Mouse (Mus musculus): ENCODE results near the gene Olfr938. TPM values are rescaled to one million over a fixed set of nuclear protein-coding genes. Genes with fewer than 3 reads are reported as not detected.

The Olfr938 gene
- not detected in 2 replicates for polyA plus RNA-seq (2014; fragmentation: Nextera tagmentation; extraction: Ambion mirVana)

- Histone ChIP-seq H3K4me1 (replicated peaks; ENCODE audit: control insufficient read depth, insufficient read depth, low read length) (no peaks in the 10 kb centered on the region), H3K4me2 (ENCODE audit: low read length) (no peak within 1 kb of the TSS), H3K9ac (ENCODE audit: low read length) (no peak within 1 kb of the TSS), H3K27me3 (replicated peaks; ENCODE audit: control insufficient read depth, insufficient read depth, low read length) (no peaks in the 10 kb centered on the region), H3K27ac (ENCODE audit: low read depth) (no peak within 1 kb of the TSS), H3K9me3 (ENCODE audit: control insufficient read depth, low read length) (no peaks in the 10 kb centered on the region), H3K36me3 (ENCODE audit: control insufficient read depth, insufficient read depth, low read length) (no peaks in the 10 kb centered on the region), H3K4me3 (ENCODE audit: low read depth, low read length) (no peak within 1 kb of the TSS)
- DNase-seq (ENCODE audit: low spot score) (no peak), ATAC-seq (replicated peaks; ENCODE audit: low FRiP score, low TSS enrichment, low read depth) (no peak)
- whole genome bisulfite sequencing = 95% methylated on average over 2 of the region's 2 CpGs
Measured at GRCm38 (mm10) chr9:39078787-39079186, at the start of gene Olfr938. Olfr938 (minus strand) TSS chr9:39078887.

DNA sequence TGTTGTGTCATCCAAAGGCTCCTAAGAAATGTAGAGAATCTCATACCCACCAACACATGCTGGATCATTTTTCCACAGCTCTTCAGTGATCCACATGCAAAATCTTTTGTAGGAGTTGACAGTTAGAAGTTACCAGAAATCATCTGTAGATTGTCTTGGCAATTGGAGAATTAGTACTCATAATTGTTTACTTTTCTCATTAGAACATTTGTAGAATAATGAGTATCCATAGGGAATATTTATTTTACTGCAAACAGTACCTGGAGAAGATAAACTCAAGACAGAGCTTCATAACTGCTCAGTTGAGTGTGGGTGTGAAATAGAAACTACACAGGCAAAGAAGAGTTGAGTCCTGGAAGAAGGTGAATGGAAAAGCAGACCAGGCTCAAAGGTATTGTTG, 49.1 kb upstream of the Olfr938 start, which contains the start of gene Olfr27:
Gene Olfr27, plus strand, starts transcription at position 301 of the 400 bp plus-strand sequence.
- Histone ChIP-seq H3K4me1 (replicated peaks; ENCODE audit: control insufficient read depth, insufficient read depth, low read length) (no peaks in the 10 kb centered on the region), H3K4me2 (ENCODE audit: low read length) (no peak within 1 kb of the TSS), H3K27ac (ENCODE audit: low read depth) (no peak within 1 kb of the TSS), H3K27me3 (replicated peaks; ENCODE audit: control insufficient read depth, insufficient read depth, low read length) (no peaks in the 10 kb centered on the region), H3K4me3 (ENCODE audit: low read depth, low read length) (no peak within 1 kb of the TSS), H3K36me3 (ENCODE audit: control insufficient read depth, insufficient read depth, low read length) (no peaks in the 10 kb centered on the region), H3K9ac (ENCODE audit: low read length) (no peak within 1 kb of the TSS), H3K9me3 (ENCODE audit: control insufficient read depth, low read length) (no peaks in the 10 kb centered on the region)
- ATAC-seq (replicated peaks; ENCODE audit: low FRiP score, low TSS enrichment, low read depth) (no peak), DNase-seq (ENCODE audit: low spot score) (no peak)

GRCm38 (mm10) chr9:39127326-39127725, 48.6 kb upstream of the Olfr938 start:
- Histone ChIP-seq H3K4me2 (ENCODE audit: low read length) (no peak overlapping the region), H3K9me3 (ENCODE audit: control insufficient read depth, low read length) (no peaks in the 10 kb centered on the region), H3K4me3 (ENCODE audit: low read depth, low read length) (no peak overlapping the region), H3K4me1 (replicated peaks; ENCODE audit: control insufficient read depth, insufficient read depth, low read length) (no peaks in the 10 kb centered on the region), H3K27ac (ENCODE audit: low read depth) (no peak overlapping the region), H3K36me3 (ENCODE audit: control insufficient read depth, insufficient read depth, low read length) (no peaks in the 10 kb centered on the region), H3K27me3 (replicated peaks; ENCODE audit: control insufficient read depth, insufficient read depth, low read length) (no peaks in the 10 kb centered on the region), H3K9ac (ENCODE audit: low read length) (no peak overlapping the region)
- DNase-seq (ENCODE audit: low spot score) = no peak
- WGBS = 83% methylated on average over 1 of the region's 1 CpGs
- ATAC-seq (replicated peaks; ENCODE audit: low FRiP score, low TSS enrichment, low read depth) = no peak

DNA sequence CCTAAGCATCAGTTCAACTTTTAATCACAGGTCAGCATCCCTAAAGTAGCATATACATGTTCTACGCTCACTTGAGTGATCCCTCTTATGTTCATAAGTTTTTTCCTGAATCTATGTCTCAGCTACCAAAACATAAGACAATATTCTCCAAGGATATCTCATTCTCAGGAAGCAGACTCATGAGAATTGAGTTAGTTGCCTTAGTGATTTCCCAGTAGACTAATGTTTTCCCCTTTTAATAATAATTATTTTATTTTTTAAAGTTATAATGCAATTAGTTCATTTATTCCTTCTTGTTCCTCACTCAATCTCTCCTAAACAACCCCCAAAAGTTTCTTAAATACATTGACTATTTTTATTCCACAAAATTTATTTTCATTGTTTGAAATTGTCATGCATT, 13.8 kb downstream of the Olfr938 start, which contains the start of gene Olfr937:
Gene Olfr937, minus strand, starts transcription at position 101 of the 400 bp plus-strand sequence.
- no peaks in the 10 kb centered on the region for H3K27me3 ChIP-seq (replicated peaks; ENCODE audit: control insufficient read depth, insufficient read depth, low read length)
- DNase-seq (ENCODE audit: low spot score) = no peak
- no peak within 1 kb of the TSS for H3K9ac ChIP-seq (ENCODE audit: low read length)
- no peak within 1 kb of the TSS for H3K27ac ChIP-seq (ENCODE audit: low read depth)
- 79% methylated on average over 1 of the region's 1 CpGs for WGBS
- H3K9me3 ChIP-seq (ENCODE audit: control insufficient read depth, low read length) = no peaks in the 10 kb centered on the region
- H3K4me3 ChIP-seq (ENCODE audit: low read depth, low read length) = no peak within 1 kb of the TSS
- H3K4me1 ChIP-seq (replicated peaks; ENCODE audit: control insufficient read depth, insufficient read depth, low read length) = no peaks in the 10 kb centered on the region
- H3K4me2 ChIP-seq (ENCODE audit: low read length) = no peak within 1 kb of the TSS
- no peak for ATAC-seq (replicated peaks; ENCODE audit: low FRiP score, low TSS enrichment, low read depth)
- H3K36me3 ChIP-seq (ENCODE audit: control insufficient read depth, insufficient read depth, low read length) = no peaks in the 10 kb centered on the region

Small RNAs within 50 kb of the gene (microRNA-seq; reads per million reads assigned to microRNA genes)
- not detected for gene Gm25032
- not detected for gene Gm25529

Other genes with a start within 250 kb of the Olfr938 start
- not detected in 2 replicates for gene Olfr924, start 234.4 kb downstream of the Olfr938 start, polyA plus RNA-seq (2014; fragmentation: Nextera tagmentation; extraction: Ambion mirVana)
- not detected in 2 replicates for gene Olfr26, start 223.8 kb downstream of the Olfr938 start, polyA plus RNA-seq (2014; fragmentation: Nextera tagmentation; extraction: Ambion mirVana)
- not detected in 2 replicates for gene Olfr926, start 201.8 kb downstream of the Olfr938 start, polyA plus RNA-seq (2014; fragmentation: Nextera tagmentation; extraction: Ambion mirVana)
- gene Olfr930, start 149.1 kb downstream of the Olfr938 start, polyA plus RNA-seq (2014; fragmentation: Nextera tagmentation; extraction: Ambion mirVana) = not detected in 2 replicates
- not detected in 2 replicates for gene Olfr933, start 106.6 kb downstream of the Olfr938 start, polyA plus RNA-seq (2014; fragmentation: Nextera tagmentation; extraction: Ambion mirVana)
- not detected in 2 replicates for gene Olfr934, start 90.6 kb downstream of the Olfr938 start, polyA plus RNA-seq (2014; fragmentation: Nextera tagmentation; extraction: Ambion mirVana)
- gene Olfr935, start 79.2 kb downstream of the Olfr938 start, polyA plus RNA-seq (2014; fragmentation: Nextera tagmentation; extraction: Ambion mirVana) = not detected in 2 replicates
- not detected in 2 replicates for gene Olfr146, start 55.5 kb downstream of the Olfr938 start, polyA plus RNA-seq (2014; fragmentation: Nextera tagmentation; extraction: Ambion mirVana)
- gene Olfr937, start 13.9 kb downstream of the Olfr938 start, polyA plus RNA-seq (2014; fragmentation: Nextera tagmentation; extraction: Ambion mirVana) = not detected in 2 replicates
- gene Olfr27, start 49.2 kb upstream of the Olfr938 start, polyA plus RNA-seq (2014; fragmentation: Nextera tagmentation; extraction: Ambion mirVana) = not detected in 2 replicates
- not detected in 2 replicates for gene Olfr943, start 87.4 kb upstream of the Olfr938 start, polyA plus RNA-seq (2014; fragmentation: Nextera tagmentation; extraction: Ambion mirVana)
- gene Olfr944, start 123.0 kb upstream of the Olfr938 start, polyA plus RNA-seq (2014; fragmentation: Nextera tagmentation; extraction: Ambion mirVana) = not detected in 2 replicates
- gene Olfr1537, start 171.1 kb upstream of the Olfr938 start, polyA plus RNA-seq (2014; fragmentation: Nextera tagmentation; extraction: Ambion mirVana) = not detected in 2 replicates
- gene Olfr945, start 197.9 kb upstream of the Olfr938 start, polyA plus RNA-seq (2014; fragmentation: Nextera tagmentation; extraction: Ambion mirVana) = not detected in 2 replicates
- not detected in 2 replicates for gene Olfr948, start 247.2 kb upstream of the Olfr938 start, polyA plus RNA-seq (2014; fragmentation: Nextera tagmentation; extraction: Ambion mirVana)